Mouse (Mus musculus) midbrain, postnatal 0 days (tissue): ENCODE data around the gene Gpx5. TPM values are rescaled to one million over a fixed set of nuclear protein-coding genes. Genes with fewer than 3 reads are reported as not detected.
A peak's percentile ranks its signal among the peaks of the same experiment; 100 is the strongest.

ENCODE experiments used
- ATAC-seq: fragments of 200-750 bp; cut with Nextera tagmentation; 2 replicates; pipeline ENCODE4 v1.8.0; 2017; ENCODE audit warnings: moderate number of reproducible peaks, mild to moderate bottlenecking, moderate TSS enrichment, moderate library complexity; ENCODE audit not compliant: low FRiP score
- DNase-seq: peaks from one replicate; pipeline ENCODE4 v3.0.0-alpha.2; 2015; ENCODE audit warnings: low spot score
- H3K27ac ChIP-seq: fragments of 300-500 bp; sonication (generic); 2 replicates; pipeline ENCODE4 v1.5.1; 2014; ENCODE audit warnings: low read depth, mild to moderate bottlenecking, low read length, mixed read lengths
- H3K27me3 ChIP-seq: fragments of 300-500 bp; sonication (generic); 2 replicates; pipeline ENCODE4 v1.6.1; 2014; ENCODE audit warnings: low read length, control low read depth, mixed read lengths; ENCODE audit not compliant: insufficient read depth
- H3K36me3 ChIP-seq: fragments of 300-500 bp; sonication (generic); 2 replicates; pipeline ENCODE4 v1.6.1; 2014; ENCODE audit warnings: low read length, control low read depth, mixed read lengths; ENCODE audit not compliant: insufficient read depth
- H3K4me1 ChIP-seq: fragments of 300-500 bp; sonication (generic); 2 replicates; pipeline ENCODE4 v1.6.1; 2014; ENCODE audit warnings: mild to moderate bottlenecking, control low read depth, antibody characterized with exemption, low read length, mixed read lengths; ENCODE audit not compliant: insufficient read depth
- H3K4me2 ChIP-seq: fragments of 300-500 bp; sonication (generic); 2 replicates; pipeline ENCODE4 v1.6.1; 2014; ENCODE audit warnings: low read depth, mild to moderate bottlenecking, low read length, mixed read lengths; ENCODE audit not compliant: poor library complexity, severe bottlenecking
- H3K4me3 ChIP-seq: fragments of 300-500 bp; sonication (generic); 2 replicates; pipeline ENCODE4 v1.5.1; 2014; ENCODE audit warnings: low read depth, mild to moderate bottlenecking, low read length, moderate library complexity
- H3K9ac ChIP-seq: fragments of 300-500 bp; sonication (generic); replicated peaks from 2 replicates; pipeline ENCODE4 v1.6.1; 2014; ENCODE audit warnings: mild to moderate bottlenecking, low read length, moderate library complexity, mixed read lengths; ENCODE audit not compliant: poor library complexity, severe bottlenecking
- H3K9me3 ChIP-seq: fragments of 300-500 bp; sonication (generic); 2 replicates; pipeline ENCODE4 v1.6.1; 2016; ENCODE audit warnings: low read length, control low read depth
- CTCF ChIP-seq: IDR thresholded peaks from 2 replicates; pipeline ENCODE4 v1.5.1; 2016; ENCODE audit warnings: antibody characterized with exemption, mild to moderate bottlenecking
- WGBS: fragments of 180-500 bp; shearing (Covaris S2); extraction: QIAGEN DNeasy Blood & Tissue Kit; methylation state at CpG from one replicate; pipeline ENCODE4 v1.1.7; 2014; 5-methylcytosine and 5-hydroxymethylcytosine counted together
- polyA plus RNA-seq: library from polyadenylated mRNA; unstranded; fragments of >200 nt; fragmentation: Nextera tagmentation; extraction: Ambion mirVana; gene quantifications from 2 replicates; pipeline ENCODE4 v1.2.1, GENCODE M21; 2015
- total RNA-seq: library from RNA; depleted of rRNA; stranded (reverse); fragments of >200 nt; gene quantifications from 2 replicates; pipeline ENCODE4 v1.2.3, GENCODE M21; 2014

Gpx5 gene
- total and polyA plus RNA-seq, 2 experiments from 2014 or later, result not detected

- Histone ChIP-seq H3K9ac (0 out of 2 replicates have a peak overlapping the region, but pooled peaks have one; percentile 36), H3K27ac (no peak overlapping the region), H3K27me3 (no peaks in the 10 kb centered on the region), H3K4me3 (peak overlapping the region; percentile 43), H3K36me3 (no peaks in the 10 kb centered on the region), H3K9me3 (no peaks in the 10 kb centered on the region), H3K4me2 (peak overlapping the region; percentile 50), H3K4me1 (0 out of 2 replicates have a peak, but pooled peaks cover 4% of the 10 kb centered on the region)
- no peak for TF ChIP-seq CTCF
- 16% methylated on average over 18 of the region's 18 CpGs for WGBS
- no peak for ATAC-seq
- DNase-seq, result peak; percentile 71
Observed at GRCm38 (mm10) chr13:21322509-21323375, 30.2 kb upstream of the Gpx5 start.

GRCm38 (mm10) chr13:21321890-21322494, 29.5 kb upstream of the Gpx5 start:
- no peak for ATAC-seq
- peak overlapping the region; percentile 50 for H3K4me2 ChIP-seq
- H3K4me1 ChIP-seq, result no peaks in the 10 kb centered on the region
- no peaks in the 10 kb centered on the region for H3K27me3 ChIP-seq
- WGBS, result 2% methylated on average over 18 of the region's 18 CpGs
- 0 out of 2 replicates have a peak overlapping the region, but pooled peaks have one; percentile 36 for H3K9ac ChIP-seq
- DNase-seq, result peak; percentile 2
- no peaks in the 10 kb centered on the region for H3K36me3 ChIP-seq
- H3K27ac ChIP-seq, result no peak overlapping the region
- H3K4me3 ChIP-seq, result peak overlapping the region; percentile 43
- TF ChIP-seq CTCF, result no peak
- H3K9me3 ChIP-seq, result no peaks in the 10 kb centered on the region

- no peaks in the 10 kb centered on the region for H3K9me3 ChIP-seq
- H3K4me2 ChIP-seq, result no peak overlapping the region
- no peaks in the 10 kb centered on the region for H3K27me3 ChIP-seq
- H3K36me3 ChIP-seq, result no peaks in the 10 kb centered on the region
- no peaks in the 10 kb centered on the region for H3K4me1 ChIP-seq
- TF ChIP-seq CTCF, result no peak
- H3K9ac ChIP-seq, result no peak overlapping the region
- H3K27ac ChIP-seq, result no peak overlapping the region
- 76% methylated on average over 3 of the region's 3 CpGs for WGBS
- ATAC-seq (no peak), DNase-seq (no peak)
- H3K4me3 ChIP-seq, result no peak overlapping the region
Observed at GRCm38 (mm10) chr13:21320262-21320661, 27.7 kb upstream of the Gpx5 start.

- Histone ChIP-seq H3K4me2 (no peak overlapping the region), H3K4me1 (no peaks in the 10 kb centered on the region), H3K4me3 (no peak overlapping the region), H3K27me3 (no peaks in the 10 kb centered on the region), H3K9ac (no peak overlapping the region), H3K9me3 (no peaks in the 10 kb centered on the region), H3K36me3 (no peaks in the 10 kb centered on the region), H3K27ac (no peak overlapping the region)
- TF ChIP-seq CTCF, result no peak
- WGBS, result 88% methylated on average over 4 of the region's 4 CpGs
- ATAC-seq (no peak), DNase-seq (no peak)
Observed at GRCm38 (mm10) chr13:21313903-21314302, 21.4 kb upstream of the Gpx5 start.

GRCm38 (mm10) chr13:21312854-21313253, 20.3 kb upstream of the Gpx5 start:
- WGBS, result 49% methylated on average over 3 of the region's 5 CpGs
- H3K27ac ChIP-seq, result no peak overlapping the region
- no peaks in the 10 kb centered on the region for H3K4me1 ChIP-seq
- H3K4me2 ChIP-seq, result no peak overlapping the region
- no peaks in the 10 kb centered on the region for H3K36me3 ChIP-seq
- ATAC-seq (no peak), DNase-seq (no peak)
- H3K9me3 ChIP-seq, result no peaks in the 10 kb centered on the region
- H3K9ac ChIP-seq, result no peak overlapping the region
- no peak overlapping the region for H3K4me3 ChIP-seq
- no peak for TF ChIP-seq CTCF
- H3K27me3 ChIP-seq, result no peaks in the 10 kb centered on the region

- H3K27ac ChIP-seq, result no peak within 1 kb of the TSS
- DNase-seq (no peak), ATAC-seq (no peak; the same call in 1 of the 2 replicates)
- no peaks in the 10 kb centered on the region for H3K9me3 ChIP-seq
- H3K4me1 ChIP-seq, result no peaks in the 10 kb centered on the region
- no peak within 1 kb of the TSS for H3K4me2 ChIP-seq
- H3K4me3 ChIP-seq, result no peak within 1 kb of the TSS
- no peak within 1 kb of the TSS for H3K9ac ChIP-seq
- no peaks in the 10 kb centered on the region for H3K27me3 ChIP-seq
- no peak for TF ChIP-seq CTCF
- H3K36me3 ChIP-seq, result no peaks in the 10 kb centered on the region
- 16% methylated on average over 3 of the region's 3 CpGs for WGBS
Observed at GRCm38 (mm10) chr13:21311926-21312325, 19.4 kb upstream of the Gpx5 start, which contains the start of gene Gpx6. Gene Gpx6, plus strand, starts transcription at chr13:21312125.
